In genomic region chr8:120113758-120114255, GRCm38 (mm10) we compare ENCODE assay signal across 8 mouse cellular contexts. TPM values are rescaled to one million over a fixed set of nuclear protein-coding genes. Genes with fewer than 3 reads are reported as not detected.
DNase-seq lines count a peak whose midpoint lies in the region; ATAC-seq and TF ChIP-seq lines count a peak whose summit lies in the region.

Gene 6430548M08Rik (plus strand): TSS chr8:120114152.

- H3K9me3 ChIP-seq in hindbrain, embryonic 13.5 days = no peaks in the 10 kb centered on the region

- ATAC-seq in Patski = peak; percentile 91
- ATAC-seq in hindbrain, embryonic 13.5 days (ENCODE audit: low FRiP score) = peak; percentile 94

- peaks cover 17% of the 10 kb centered on the region for H3K4me1 ChIP-seq in hindbrain, embryonic 13.5 days (replicated peaks)

- H3K36me3 ChIP-seq in hindbrain, embryonic 13.5 days = no peaks in the 10 kb centered on the region

- in situ Hi-C loops in Patski (cut with MboI; ENCODE audit: low pct_unique_long_range_greater_than_20kb) = no loop called here

- peak within 1 kb of the TSS; percentile 74 for H3K4me3 ChIP-seq in hindbrain, embryonic 13.5 days

- peak within 1 kb of the TSS; percentile 73 for H3K4me2 ChIP-seq in hindbrain, embryonic 13.5 days

- peak within 1 kb of the TSS; percentile 87 for H3K9ac ChIP-seq in hindbrain, embryonic 13.5 days

- peak within 1 kb of the TSS; percentile 89 for H3K27ac ChIP-seq in hindbrain, embryonic 13.5 days

- CTCF ChIA-PET in Patski (lab: Charles Lee) = interaction anchor here (1.2 to 1.4 kb wide), 2 partner anchors 9 to 10 kb away, joined by 3 read pairs; no protein-coding TSS in a partner anchor

- peak; percentile 96 for DNase-seq in Patski (ENCODE audit: low read depth, low spot score)
- DNase-seq in cerebellum, postnatal 14 days = peak; percentile 100
- DNase-seq in frontal cortex, postnatal 14 days (ENCODE audit: low spot score in 2 of 2) = peak; percentile 99 to 100
- peak; percentile 98 to 99 for DNase-seq in layer of hippocampus, postnatal 25 days (ENCODE audit: extremely low spot score in 1 of 2, low spot score in 1 of 2)
- DNase-seq in lung, postnatal 25 days (ENCODE audit: low spot score) = peak; percentile 100
- DNase-seq in retina, embryonic 14.5 days (ENCODE audit: low spot score) = peak; percentile 100
- peak; percentile 100 for DNase-seq in thymus, postnatal 4 days

- WGBS in hindbrain, embryonic 13.5 days = under 1% methylated on average over 52 of the region's 61 CpGs

- TF ChIP-seq CTCF in Patski (IDR thresholded peaks at IDR 0.05) = no peak

- POLR2A ChIA-PET in Patski (lab: Charles Lee) = interaction anchor here (0.5 to 1.0 kb wide), 2 partner anchors 14 to 143 kb away, joined by 3 read pairs; no protein-coding TSS in a partner anchor

- no peaks in the 10 kb centered on the region for H3K27me3 ChIP-seq in Patski
- peaks cover 32% of the 10 kb centered on the region for H3K27me3 ChIP-seq in hindbrain, embryonic 13.5 days

RNA-seq across cellular contexts. Expression of gene 6430548M08Rik, which starts in this region (rescaled TPM):
- 6.3 TPM for polyA plus RNA-seq in Patski (2021)
- polyA plus RNA-seq in hindbrain, embryonic 13.5 days (2015; fragmentation: Nextera tagmentation; extraction: Ambion mirVana) = 23.2 and 24.8 TPM in 2 replicates
- total RNA-seq in layer of hippocampus, postnatal 25 days (2021) = 100 to 1,000 TPM; 151 to 168 TPM

Comparison
In these comparisons a context has a peak if more than half of its experiments do, and no peak if none do; other contexts are left out.
1. Peak in every context shown above with its lines: DNase-seq, ATAC-seq, H3K4me3 ChIP-seq and H3K27ac ChIP-seq.